Mouse (Mus musculus) midbrain, embryonic 14.5 days (tissue): ENCODE measurements around the gene Lbhd2. TPM values are rescaled to one million over a fixed set of nuclear protein-coding genes. Genes with fewer than 3 reads are reported as not detected.

Source experiments
- ATAC-seq: fragments of 200-750 bp; cut with Nextera tagmentation; 2 replicates; pipeline ENCODE4 v1.8.0; 2017; ENCODE audit warnings: moderate number of reproducible peaks, moderate library complexity; ENCODE audit not compliant: low FRiP score, low TSS enrichment
- DNase-seq: peaks from one replicate; pipeline ENCODE4 v3.0.0-alpha.2; 2015
- H3K27ac ChIP-seq: fragments of 300-500 bp; sonication (generic); replicated peaks from 2 replicates; pipeline ENCODE4 v1.5.1; 2014; ENCODE audit warnings: mild to moderate bottlenecking, low read depth, low read length, moderate library complexity
- H3K27me3 ChIP-seq: fragments of 300-500 bp; sonication (generic); 2 replicates; pipeline ENCODE4 v1.6.1; 2014; ENCODE audit warnings: low read length, control low read depth, mixed read lengths; ENCODE audit not compliant: control insufficient read depth, insufficient read depth
- H3K36me3 ChIP-seq: fragments of 300-500 bp; sonication (generic); 2 replicates; pipeline ENCODE4 v1.6.1; 2014; ENCODE audit warnings: low read length, control low read depth; ENCODE audit not compliant: control insufficient read depth, insufficient read depth
- H3K4me1 ChIP-seq: fragments of 300-500 bp; sonication (generic); 2 replicates; pipeline ENCODE4 v1.6.1; 2014; ENCODE audit warnings: mild to moderate bottlenecking, antibody characterized with exemption, low read length, control low read depth; ENCODE audit not compliant: control insufficient read depth, insufficient read depth
- H3K4me2 ChIP-seq: fragments of 300-500 bp; sonication (generic); 2 replicates; pipeline ENCODE4 v1.6.1; 2014; ENCODE audit warnings: mild to moderate bottlenecking, low read length, moderate library complexity
- H3K4me3 ChIP-seq: fragments of 300-500 bp; sonication (generic); replicated peaks from 2 replicates; pipeline ENCODE4 v1.5.1; 2014; ENCODE audit warnings: low read depth, low read length
- H3K9ac ChIP-seq: fragments of 300-500 bp; sonication (generic); replicated peaks from 2 replicates; pipeline ENCODE4 v1.6.1; 2014; ENCODE audit warnings: mild to moderate bottlenecking, low read length, moderate library complexity
- H3K9me3 ChIP-seq: fragments of 300-500 bp; sonication (generic); 2 replicates; pipeline ENCODE4 v1.6.1; 2016; ENCODE audit warnings: low read length, control low read depth, mixed read lengths; ENCODE audit not compliant: control insufficient read depth
- WGBS: fragments of 180-500 bp; shearing (Covaris S2); extraction: QIAGEN DNeasy Blood & Tissue Kit; methylation state at CpG from one replicate; pipeline ENCODE4 v1.1.7; 2014; 5-methylcytosine and 5-hydroxymethylcytosine counted together
- polyA plus RNA-seq: library from polyadenylated mRNA; unstranded; fragments of >200 nt; fragmentation: Nextera tagmentation; extraction: Ambion mirVana; gene quantifications from 2 replicates; pipeline ENCODE4 v1.2.1, GENCODE M21; 2014

Gene Lbhd2
- polyA plus RNA-seq, 1 experiment from 2014 or later: 2.0 TPM

DNA sequence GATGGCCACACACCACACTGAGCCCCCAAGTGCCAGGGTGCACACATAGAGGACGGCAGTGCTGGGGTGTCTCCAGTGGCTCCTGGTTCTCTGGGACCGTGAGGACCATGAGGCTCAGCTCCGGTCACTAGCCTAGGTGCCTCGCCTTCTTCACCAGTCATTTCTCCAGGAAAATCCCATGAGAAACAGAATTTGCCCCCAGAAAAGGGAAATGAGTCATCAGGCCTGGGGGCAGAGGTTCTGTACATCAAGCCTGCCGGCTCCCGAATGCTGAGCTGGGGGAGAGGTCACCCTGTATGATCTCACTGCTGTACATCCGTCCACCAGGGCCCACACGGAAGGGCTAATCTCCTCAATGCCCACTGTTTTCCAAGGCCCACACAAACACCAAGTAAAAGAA, 49.3 kb downstream of the Lbhd2 start:
- 57% methylated on average over 8 of the region's 8 CpGs for WGBS
- H3K4me1 ChIP-seq: no peaks in the 10 kb centered on the region

GRCm38 (mm10) chr12:111457742-111458141, 51.1 kb downstream of the Lbhd2 start:
- H3K9ac ChIP-seq: no peak overlapping the region
- 82% methylated on average over 1 of the region's 1 CpGs for WGBS
- ATAC-seq: no peak

More for the DNA sequence above, 49.3 kb downstream of the Lbhd2 start:
- H3K4me3 ChIP-seq: no peak overlapping the region
- H3K27me3 ChIP-seq: no peaks in the 10 kb centered on the region; the same call in 1 of the 2 replicates
- no peak for ATAC-seq
- no peaks in the 10 kb centered on the region for H3K9me3 ChIP-seq
- DNase-seq: no peak
- no peak overlapping the region for H3K27ac ChIP-seq
- H3K4me2 ChIP-seq: no peak overlapping the region
- no peaks in the 10 kb centered on the region for H3K36me3 ChIP-seq
- no peak overlapping the region for H3K9ac ChIP-seq

More at GRCm38 (mm10) chr12:111457742-111458141, 51.1 kb downstream of the Lbhd2 start:
- Histone ChIP-seq H3K4me3 (no peak overlapping the region), H3K9me3 (no peaks in the 10 kb centered on the region), H3K4me2 (no peak overlapping the region), H3K36me3 (no peaks in the 10 kb centered on the region), H3K27me3 (no peaks in the 10 kb centered on the region), H3K27ac (no peak overlapping the region), H3K4me1 (no peaks in the 10 kb centered on the region)
- no peak for DNase-seq

Other genes with a start within 250 kb of the Lbhd2 start
- 22.0 and 28.4 TPM in 2 replicates for gene Traf3, start 240.4 kb upstream of the Lbhd2 start, polyA plus RNA-seq
- not detected in 2 replicates for gene 4930595D18Rik, start 222.3 kb upstream of the Lbhd2 start, polyA plus RNA-seq
- gene Amn, start 135.7 kb upstream of the Lbhd2 start, polyA plus RNA-seq: 5.3 and 8.9 TPM in 2 replicates
- 47.8 and 54.6 TPM in 2 replicates for gene Cdc42bpb, start 29.1 kb upstream of the Lbhd2 start, polyA plus RNA-seq
- 1.6 and 2.1 TPM in 2 replicates for gene Exoc3l4, start 10.2 kb downstream of the Lbhd2 start, polyA plus RNA-seq
- gene Tnfaip2, start 35.7 kb downstream of the Lbhd2 start, polyA plus RNA-seq: 0.28 and 0.82 TPM in 2 replicates
- 1.5 and 1.9 TPM in 2 replicates for gene Gm266, start 79.0 kb downstream of the Lbhd2 start, polyA plus RNA-seq
- 486 and 550 TPM in 2 replicates for gene Eif5, start 131.2 kb downstream of the Lbhd2 start, polyA plus RNA-seq
- gene Mark3, start 167.7 kb downstream of the Lbhd2 start, polyA plus RNA-seq: 64.0 and 76.7 TPM in 2 replicates